Mouse (Mus musculus): ENCODE results near the gene Gpr62. TPM values are rescaled to one million over a fixed set of nuclear protein-coding genes. Genes with fewer than 3 reads are reported as not detected.
"Not testable (repeated sequence)": the region's sequence is repeated elsewhere in the genome, so short reads cannot be mapped to it uniquely, and the experiment has no call there.

Gpr62 gene
- 10 to 100 TPM in 1 of 2 experiments, 1 to 10 TPM in 1; 9.2 to 10.4 TPM for total RNA-seq (2021)

GRCm38 (mm10) chr9:106465571-106466200, at the start of gene Gpr62:
Gene Gpr62 (minus strand): TSS chr9:106465938.
- DNase-seq: peak; percentile 67 to 69

GRCm38 (mm10) chr9:106514273-106514672, 48.5 kb upstream of the Gpr62 start, which contains the start of gene Iqcf5:
Gene Iqcf5 (plus strand): TSS chr9:106514573.
- no peak for DNase-seq

- DNase-seq: no peak
Measured at GRCm38 (mm10) chr9:106513566-106513965, 47.8 kb upstream of the Gpr62 start.

- DNase-seq: peak; percentile 8
Measured at GRCm38 (mm10) chr9:106512729-106513450, 47.2 kb upstream of the Gpr62 start.

- peak in 1 of 2 experiments; percentile 8 for DNase-seq
Measured at GRCm38 (mm10) chr9:106509356-106509755, 43.6 kb upstream of the Gpr62 start.

- no peak for DNase-seq
Measured at GRCm38 (mm10) chr9:106504246-106504645, 38.5 kb upstream of the Gpr62 start.

- no peak for DNase-seq
Measured at GRCm38 (mm10) chr9:106501846-106502245, 36.1 kb upstream of the Gpr62 start.

- no peak for DNase-seq
Measured at GRCm38 (mm10) chr9:106499667-106500066, 33.9 kb upstream of the Gpr62 start, which contains the start of gene Iqcf1. Gene Iqcf1 (plus strand): TSS chr9:106499967.

- not testable (repeated sequence) for DNase-seq
Measured at GRCm38 (mm10) chr9:106487602-106488001, 21.9 kb upstream of the Gpr62 start.

- DNase-seq: no peak
Measured at GRCm38 (mm10) chr9:106485076-106485475, 19.3 kb upstream of the Gpr62 start.

- no peak for DNase-seq
Measured at GRCm38 (mm10) chr9:106483606-106484005, 17.9 kb upstream of the Gpr62 start.

GRCm38 (mm10) chr9:106483136-106483535, 17.4 kb upstream of the Gpr62 start:
- DNase-seq: no peak

- DNase-seq: no peak
Measured at GRCm38 (mm10) chr9:106482578-106483115, 16.9 kb upstream of the Gpr62 start.

- no peak for DNase-seq
Measured at GRCm38 (mm10) chr9:106481676-106482075, 15.9 kb upstream of the Gpr62 start.

- no peak for DNase-seq
Measured at GRCm38 (mm10) chr9:106481075-106481474, 15.3 kb upstream of the Gpr62 start.

- DNase-seq: no peak
Measured at GRCm38 (mm10) chr9:106480541-106480940, 14.8 kb upstream of the Gpr62 start.

GRCm38 (mm10) chr9:106478101-106478500, 12.4 kb upstream of the Gpr62 start:
- no peak for DNase-seq

GRCm38 (mm10) chr9:106477649-106478048, 11.9 kb upstream of the Gpr62 start:
- no peak for DNase-seq

- peak; percentile 100 for DNase-seq
Measured at GRCm38 (mm10) chr9:106476924-106477484, 11.3 kb upstream of the Gpr62 start, which contains the start of gene Parp3. Gene Parp3 (minus strand): TSS chr9:106476949.

- DNase-seq: no peak
Measured at GRCm38 (mm10) chr9:106476002-106476923, 10.5 kb upstream of the Gpr62 start.

- no peak for DNase-seq
Measured at GRCm38 (mm10) chr9:106475663-106476001, 9.9 kb upstream of the Gpr62 start, which contains the start of gene Rrp9. Gene Rrp9 (plus strand): TSS chr9:106475963.

- DNase-seq: peak in 1 of 2 experiments; percentile 4
Measured at GRCm38 (mm10) chr9:106475046-106475445, 9.3 kb upstream of the Gpr62 start.

Data from layer of hippocampus, postnatal 36 days (tissue).